Mouse (Mus musculus) spleen, postnatal 10 days (tissue): ENCODE results near the gene Arrdc5.
"Not testable (repeated sequence)": the region's sequence is repeated elsewhere in the genome, so short reads cannot be mapped to it uniquely, and the experiment has no call there.

Source experiments
- DNase-seq, 2 experiments: peaks; one replicate each; pipeline ENCODE4 v3.0.0; 2021 to 2022; ENCODE audit warnings: low spot score in 2 of 2

The Arrdc5 gene

DNA sequence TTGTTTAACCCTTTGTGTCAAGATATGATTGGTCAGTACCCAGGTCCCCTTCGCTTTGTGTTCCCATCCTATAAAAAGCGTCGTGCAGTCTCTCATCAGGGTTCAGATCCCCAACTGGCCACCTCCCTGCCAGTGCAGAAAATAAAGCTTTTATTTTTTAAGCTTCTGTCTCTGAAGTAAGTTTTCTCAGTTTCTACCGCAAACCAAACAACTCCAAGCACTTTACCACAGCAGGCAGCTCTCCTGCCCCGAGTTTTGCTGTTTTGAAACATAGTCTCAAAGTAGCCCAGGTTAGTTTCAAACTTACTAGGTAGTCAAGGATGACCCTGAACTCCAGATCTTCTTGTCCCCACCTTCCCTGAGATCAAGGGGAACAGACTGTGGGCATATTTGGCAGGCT lies 21.7 kb downstream of the Arrdc5 start:
- DNase-seq, result no peak

DNA sequence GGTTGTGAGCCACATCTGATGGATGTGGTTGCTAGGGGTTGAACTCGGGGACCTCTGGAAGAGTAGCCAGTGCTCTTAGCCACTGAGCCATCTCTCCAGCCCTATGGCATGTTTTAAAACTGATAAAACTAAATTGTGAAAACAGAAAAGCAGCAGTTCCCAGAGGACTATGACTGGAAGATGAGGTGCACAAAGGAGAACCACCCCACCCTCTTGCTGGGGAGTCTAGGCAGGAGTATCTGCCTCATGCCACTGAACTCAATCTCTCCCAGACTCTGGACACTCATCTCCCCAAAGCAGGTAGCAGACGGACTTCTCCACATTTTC lies 22.6 kb downstream of the Arrdc5 start:
- DNase-seq, result no peak

DNA sequence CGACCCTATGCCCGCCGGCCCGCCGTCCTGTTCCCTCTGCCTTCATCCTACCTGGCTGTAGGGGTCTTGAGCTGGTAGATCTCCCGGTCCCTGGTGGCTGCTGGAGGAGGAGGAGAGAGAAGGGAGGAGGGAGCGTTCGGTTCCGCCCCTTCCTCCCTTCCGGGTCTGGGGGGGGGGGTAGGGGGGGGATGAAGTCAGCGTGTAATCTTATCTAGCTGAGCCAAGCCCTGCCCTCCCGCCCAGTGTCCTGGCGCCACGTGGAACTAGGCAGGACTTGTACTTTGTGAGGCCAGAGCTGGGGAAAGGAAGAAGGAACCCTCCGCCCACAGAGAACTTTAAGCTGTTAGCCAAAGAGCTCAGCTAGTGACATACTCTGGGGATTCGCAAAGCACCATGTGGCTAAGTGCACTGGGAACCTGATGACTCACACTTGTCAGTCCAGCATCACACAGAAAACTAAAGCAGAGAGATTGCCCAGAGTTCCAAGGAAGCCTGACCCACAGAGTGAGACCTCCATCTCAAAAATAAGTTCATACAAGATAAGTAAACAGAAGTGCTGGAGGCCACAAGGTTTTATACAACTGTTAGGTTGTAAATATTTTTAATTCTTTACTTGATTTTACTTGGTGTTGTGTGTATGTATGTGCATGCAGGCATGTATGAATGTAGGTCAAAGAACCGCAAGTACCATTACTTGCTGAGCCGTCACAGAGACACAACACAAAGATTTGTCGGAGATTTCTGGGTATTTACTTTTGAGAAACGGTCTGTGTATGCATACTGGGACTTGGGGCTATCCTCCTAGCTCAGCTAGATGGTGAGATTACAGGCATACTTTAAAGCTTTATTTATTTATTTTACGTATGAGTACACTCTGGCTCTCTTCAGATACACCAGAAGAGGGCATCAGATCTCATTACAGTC lies 23.2 kb downstream of the Arrdc5 start, which contains the start of gene Ticam1:
TSS of gene Ticam1 (minus strand) at position 144 of the 924 bp plus-strand sequence.
- DNase-seq, result peak; percentile 62 to 79

DNA sequence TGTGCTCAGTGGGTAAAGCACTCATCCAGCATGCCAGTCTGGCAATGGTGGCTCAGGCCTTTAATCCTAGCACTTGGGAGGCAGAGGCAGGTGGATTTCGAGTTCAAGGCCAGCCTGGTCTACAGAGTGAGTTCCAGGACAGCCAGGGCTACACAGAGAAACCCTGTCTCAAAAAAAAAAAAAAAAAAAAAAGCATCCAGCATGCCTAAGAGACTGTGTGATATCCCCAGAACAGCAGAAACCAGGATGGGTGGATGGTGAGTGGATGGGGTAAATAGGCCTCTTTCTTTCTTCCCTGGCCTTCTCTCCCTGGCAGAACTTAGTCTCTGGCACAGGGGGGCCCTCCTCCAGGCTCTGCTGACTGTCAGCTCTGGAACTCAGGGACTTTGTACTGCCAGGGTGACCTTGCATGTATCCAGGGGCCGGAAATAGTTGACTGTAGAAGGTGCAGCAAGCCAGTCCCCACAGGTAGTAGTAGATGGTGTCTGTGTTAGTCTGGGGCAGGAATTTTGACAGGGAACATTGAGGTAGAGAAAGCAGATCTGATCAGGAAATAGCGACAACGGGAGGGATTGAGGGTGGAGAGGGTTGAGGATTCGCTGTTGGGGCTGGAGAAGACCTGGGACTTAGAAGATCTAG lies 24.1 kb downstream of the Arrdc5 start:
- no peak for DNase-seq

DNA sequence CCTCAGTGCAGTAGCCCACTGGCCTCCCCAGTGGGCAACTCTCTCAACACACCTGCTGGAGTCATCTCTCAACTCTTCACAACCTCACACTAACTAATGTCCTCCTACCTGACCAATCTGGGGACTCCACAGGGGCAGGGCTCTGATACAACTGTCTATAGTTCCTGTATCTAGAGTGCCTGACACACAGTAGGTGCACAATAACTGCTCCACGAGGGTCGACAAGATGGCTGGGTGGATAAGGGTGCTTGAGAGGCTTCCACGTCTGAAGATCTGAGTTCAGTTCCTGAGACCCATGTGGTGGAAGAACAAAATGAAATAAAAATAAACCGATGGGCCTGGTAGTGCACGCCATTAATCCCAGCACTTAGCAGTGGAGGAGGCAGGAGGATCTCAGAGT lies 26.1 kb downstream of the Arrdc5 start:
- DNase-seq, result no peak

DNA sequence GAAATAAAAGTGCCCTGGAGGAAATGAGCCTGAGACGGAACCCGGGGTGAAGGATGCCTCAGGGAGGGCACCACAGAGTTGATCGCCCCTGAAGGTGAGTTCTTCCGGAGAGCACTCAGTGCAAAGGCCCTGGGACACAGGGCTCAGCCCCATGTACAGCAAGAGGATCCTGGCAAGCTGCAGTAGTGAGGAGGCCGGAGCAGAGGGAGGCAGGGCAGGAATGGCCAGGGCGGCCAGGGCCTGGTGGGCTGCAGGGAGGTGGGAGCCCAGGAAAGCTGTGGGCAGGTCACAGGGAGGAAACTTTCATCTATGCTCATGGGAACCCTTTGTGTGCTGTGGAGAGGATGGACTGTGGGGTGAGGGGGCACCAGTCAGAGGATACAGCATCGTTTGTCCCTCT lies 26.6 kb downstream of the Arrdc5 start:
- no peak for DNase-seq

DNA sequence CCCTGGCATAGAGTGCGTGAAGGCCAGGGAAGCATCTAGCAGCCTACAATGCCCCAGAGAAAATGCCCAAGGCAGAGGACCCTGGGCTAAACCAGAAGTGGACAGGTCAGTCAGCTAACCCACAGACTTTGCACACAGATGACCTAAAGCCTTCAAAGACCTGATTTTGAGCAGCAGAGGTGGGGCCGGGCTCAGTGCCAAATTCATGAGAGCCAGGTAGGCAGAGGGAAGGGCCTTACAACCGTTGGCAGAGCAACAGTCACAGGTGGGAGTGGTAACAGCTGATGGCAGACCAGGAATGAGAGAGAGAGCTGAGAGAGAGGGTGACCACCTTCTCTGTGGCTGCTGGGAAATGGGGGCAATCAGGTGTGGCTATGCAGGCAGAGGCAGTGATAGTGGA lies 27.4 kb downstream of the Arrdc5 start:
- DNase-seq, result no peak

DNA sequence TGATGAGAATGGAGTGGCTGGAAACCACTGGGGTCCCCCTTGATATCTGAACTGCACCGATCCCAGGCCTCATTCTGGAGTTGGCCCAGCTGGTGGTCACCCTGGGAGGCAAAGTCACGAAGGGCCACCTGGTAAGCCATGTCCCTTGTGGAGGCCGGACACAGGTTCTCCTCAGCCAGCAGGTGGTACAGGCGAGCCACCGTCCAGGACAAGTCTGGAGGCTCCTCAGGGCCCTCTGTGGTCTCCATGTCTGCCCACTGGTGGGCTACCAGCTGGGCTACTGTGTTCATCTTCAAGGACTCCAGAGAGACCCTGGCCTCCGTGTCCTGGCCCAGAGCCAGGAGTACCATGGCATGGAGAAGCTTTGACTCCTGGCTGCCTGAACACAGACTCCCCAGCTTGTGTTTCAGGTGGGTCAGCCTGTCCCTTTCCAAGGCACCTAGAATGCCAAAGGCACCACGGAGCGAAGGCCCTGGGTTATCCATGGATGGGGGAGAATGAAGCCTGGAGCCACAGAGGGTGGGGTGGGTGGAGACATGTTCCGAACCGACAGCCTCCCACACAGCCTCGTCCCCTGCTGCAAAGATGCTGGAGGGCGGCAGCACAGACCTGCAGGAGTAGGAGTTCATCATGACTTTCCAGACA lies 28.4 kb downstream of the Arrdc5 start:
- DNase-seq, result no peak

DNA sequence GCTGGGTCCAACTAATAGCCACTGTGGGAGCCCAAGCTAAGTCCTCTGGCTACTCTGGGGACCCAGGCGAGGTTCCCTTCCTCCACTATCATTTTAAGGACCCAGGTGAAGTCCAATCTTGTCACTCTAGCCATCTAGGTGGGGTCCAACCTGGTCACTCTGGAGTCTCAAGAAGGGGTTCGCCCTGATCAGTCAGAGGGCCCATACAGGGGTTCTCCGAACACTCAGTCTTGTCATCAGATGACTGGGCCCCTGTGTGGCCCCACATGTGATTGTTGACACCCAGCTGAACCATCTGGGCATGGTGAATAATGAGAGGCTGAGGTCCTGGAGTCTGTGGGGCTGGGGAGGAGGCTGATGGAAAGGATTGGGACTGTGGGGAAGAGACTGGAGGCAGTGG lies 30.3 kb downstream of the Arrdc5 start:
- DNase-seq, result no peak

DNA sequence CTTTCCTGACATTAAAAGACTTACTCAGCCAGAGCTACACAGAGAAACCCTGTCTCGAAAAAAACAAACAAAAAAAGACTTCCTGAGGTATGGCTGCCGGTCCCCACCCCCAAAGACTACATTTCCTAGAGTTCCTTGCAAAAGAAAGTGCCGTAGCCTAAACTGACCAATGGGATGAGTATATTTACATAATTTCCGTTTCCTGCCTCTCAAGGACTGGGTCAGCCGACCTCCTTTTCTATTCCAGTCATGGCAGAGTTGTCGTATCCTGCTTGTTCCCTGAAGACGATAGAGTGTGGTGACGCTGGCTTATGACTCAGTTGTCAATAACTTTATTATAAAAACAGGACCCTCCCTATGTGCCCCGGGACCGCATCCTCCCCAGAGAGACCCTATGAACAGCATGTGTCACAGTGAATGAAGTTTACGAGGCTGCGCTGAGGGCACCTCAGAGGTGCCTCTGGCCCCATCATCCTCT lies 30.9 kb downstream of the Arrdc5 start:
- peak in 1 of 2 experiments; percentile 60 for DNase-seq

DNA sequence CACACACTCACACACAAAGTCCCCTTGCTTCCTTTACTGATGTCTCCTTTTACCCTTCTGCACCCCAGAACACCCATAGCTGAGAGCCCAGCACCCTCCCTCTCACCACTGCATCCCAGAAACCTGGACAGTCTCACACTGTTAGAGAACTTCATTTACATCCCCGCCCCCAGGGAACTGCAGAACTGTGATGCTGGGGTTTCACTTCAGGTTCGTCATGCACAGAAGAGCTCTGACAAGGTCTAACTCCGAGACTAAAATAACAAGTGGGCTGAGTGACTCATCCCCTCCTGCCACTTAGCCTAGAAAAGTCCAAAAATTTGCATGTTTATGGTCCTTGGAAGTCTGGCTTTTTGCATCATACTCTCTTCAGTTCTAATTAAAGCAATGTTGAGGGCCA lies 33.8 kb downstream of the Arrdc5 start:
- peak in 1 of 2 experiments; percentile 76 for DNase-seq

DNA sequence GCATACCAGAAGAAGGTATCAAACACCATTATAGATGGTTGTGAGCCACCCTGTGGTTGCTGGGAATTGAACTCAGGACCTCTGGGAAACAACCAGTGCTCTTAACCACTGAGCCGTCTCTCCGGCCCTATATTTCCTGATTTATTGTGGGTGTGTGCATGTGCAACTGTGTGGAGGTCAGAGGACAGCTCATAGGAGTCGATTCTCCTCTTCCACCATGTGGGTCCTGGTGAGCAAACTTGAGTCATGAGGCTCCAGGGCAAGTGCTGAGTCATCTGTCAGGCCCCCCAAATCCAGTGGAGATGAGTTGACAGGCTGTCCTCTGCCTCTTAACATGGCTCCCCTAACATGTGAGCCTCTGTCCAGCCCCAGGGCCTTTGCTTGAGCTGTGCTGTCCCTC lies 34.2 kb downstream of the Arrdc5 start:
- DNase-seq, result no peak

DNA sequence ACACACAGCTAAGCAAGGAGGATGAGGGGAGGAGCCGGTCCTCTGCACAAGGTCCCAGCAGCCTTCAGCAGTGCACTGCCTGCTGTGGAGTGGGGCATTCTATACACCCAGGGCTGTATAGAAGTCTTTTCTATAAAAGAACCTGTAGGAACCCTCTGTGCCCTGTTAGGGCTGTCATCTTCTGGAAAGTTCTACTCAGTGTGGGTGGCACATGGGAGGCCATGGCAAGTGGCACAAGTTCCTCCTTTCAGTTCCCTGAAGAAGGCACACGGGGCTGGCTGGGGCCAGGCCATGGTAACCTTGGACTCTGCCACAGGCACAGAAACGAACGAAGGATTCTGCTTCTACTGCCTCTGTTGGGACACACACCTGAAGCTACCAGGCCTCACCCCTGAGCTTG lies 35.1 kb downstream of the Arrdc5 start:
- DNase-seq, result peak in 1 of 2 experiments; percentile 42

DNA sequence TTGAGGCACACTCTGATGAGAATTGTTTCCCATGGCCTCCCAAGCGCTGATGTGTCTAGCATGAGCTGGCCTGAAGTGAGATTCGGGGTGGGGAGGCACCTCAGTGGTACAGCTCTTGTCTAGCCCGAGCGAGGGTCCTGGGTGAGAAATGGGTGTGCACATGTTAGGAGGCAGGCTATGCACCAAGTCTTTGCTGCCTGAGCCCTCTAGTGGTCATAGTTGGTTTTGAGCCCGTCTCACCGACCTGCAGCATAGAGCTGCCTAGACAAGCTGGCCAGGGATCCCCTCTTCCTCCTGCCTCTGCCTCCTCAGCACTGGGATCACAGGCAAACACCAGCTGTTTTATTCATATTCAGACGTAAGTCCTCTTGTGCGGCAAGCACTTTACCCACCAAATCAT lies 36.1 kb downstream of the Arrdc5 start:
- peak; percentile 64 to 86 for DNase-seq

DNA sequence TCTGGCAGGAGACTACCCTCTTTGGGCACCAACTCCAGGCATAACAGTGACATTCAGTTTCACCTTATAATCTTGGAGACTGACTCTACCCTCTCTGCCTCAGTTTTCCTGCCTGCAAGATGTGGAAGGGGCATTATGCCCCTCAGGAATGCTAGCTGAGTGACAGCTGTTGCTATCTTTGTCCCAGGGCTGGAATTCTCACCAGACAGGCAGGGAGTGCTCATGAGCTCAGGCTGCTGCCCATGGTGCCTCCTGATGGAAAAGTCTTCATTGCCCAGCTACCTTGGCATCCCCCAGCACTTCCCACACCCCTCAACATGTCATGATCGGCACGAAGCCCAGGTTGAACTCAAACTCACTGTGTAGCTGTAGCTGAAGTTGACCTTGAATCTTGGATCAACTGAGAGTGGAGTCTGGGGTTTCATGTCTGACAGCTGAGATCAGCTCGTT lies 37.4 kb downstream of the Arrdc5 start:
- no peak for DNase-seq

DNA sequence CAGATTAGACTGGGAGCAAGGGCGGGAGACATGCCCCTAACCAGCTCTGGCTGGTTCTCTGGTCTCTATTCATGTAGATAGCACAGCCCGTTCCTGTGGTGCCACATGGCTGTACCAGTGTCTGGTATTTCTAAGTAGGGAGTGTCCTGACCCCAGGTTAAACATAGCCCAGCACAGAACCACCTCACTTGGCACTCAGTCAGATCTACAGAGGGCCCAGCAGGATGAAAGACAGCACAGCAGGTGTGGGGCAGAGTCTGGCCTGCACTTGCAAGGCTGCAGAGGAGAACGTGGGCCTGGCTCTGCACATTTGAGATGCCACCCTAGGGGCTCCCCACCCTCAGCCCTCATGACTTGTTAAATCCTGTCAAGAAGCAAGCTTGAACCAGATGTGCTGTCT lies 38.9 kb downstream of the Arrdc5 start:
- no peak for DNase-seq

DNA sequence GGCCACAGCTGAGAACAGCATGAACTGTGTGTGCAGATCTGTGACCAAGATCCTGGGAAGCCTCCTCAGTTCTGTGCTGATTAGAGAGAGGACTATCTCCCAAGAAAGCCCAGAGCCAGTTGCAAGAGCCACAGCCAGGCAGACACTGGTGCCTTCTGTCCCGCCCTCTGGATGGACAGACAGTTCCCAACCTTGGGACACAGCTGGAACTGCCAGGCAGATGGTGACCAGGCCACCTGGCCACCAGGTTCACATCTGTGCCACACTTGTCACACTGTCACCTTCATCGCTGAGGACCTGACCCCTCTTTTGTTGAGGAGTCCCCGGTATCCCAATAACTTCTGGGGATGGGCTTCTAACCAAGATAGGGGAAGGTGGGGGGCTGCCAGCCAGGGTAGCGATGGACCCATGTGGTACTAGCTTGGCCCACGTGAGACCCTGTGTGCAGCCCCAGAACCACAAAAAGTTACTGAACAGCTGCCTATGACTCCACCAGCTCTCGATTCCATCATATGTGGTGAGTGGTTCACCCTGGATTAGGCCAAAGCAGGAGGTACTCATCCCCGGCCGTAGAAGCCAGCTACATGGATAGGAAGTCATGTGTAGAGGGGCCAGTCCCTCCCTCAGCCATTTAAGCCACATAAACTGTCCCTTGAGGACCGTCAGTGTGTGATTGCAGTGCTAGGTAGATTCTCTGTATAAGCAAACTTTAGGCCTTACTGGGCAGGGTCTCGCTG lies 40.6 kb downstream of the Arrdc5 start:
- no peak for DNase-seq

DNA sequence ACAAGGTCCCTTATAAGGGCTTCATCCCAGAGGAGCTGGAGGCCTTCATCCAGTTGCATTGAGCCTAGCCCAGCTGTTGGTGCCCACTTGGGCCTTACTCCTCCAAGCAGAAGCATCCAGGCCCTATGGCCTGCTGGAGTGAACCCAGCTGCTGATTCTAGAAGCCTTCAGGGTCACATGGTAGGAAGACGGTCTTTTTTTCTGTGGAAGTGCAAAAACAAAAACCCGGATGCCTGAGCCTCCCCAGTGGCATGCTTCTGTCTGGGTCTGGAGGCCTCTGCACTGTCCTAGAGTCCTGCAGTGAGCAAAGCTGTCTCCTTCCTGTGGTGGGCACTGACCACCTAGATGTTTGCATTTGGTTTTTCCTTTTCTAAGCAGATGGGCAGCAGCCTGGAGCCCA lies 41.3 kb downstream of the Arrdc5 start:
- DNase-seq, result not testable (repeated sequence)

DNA sequence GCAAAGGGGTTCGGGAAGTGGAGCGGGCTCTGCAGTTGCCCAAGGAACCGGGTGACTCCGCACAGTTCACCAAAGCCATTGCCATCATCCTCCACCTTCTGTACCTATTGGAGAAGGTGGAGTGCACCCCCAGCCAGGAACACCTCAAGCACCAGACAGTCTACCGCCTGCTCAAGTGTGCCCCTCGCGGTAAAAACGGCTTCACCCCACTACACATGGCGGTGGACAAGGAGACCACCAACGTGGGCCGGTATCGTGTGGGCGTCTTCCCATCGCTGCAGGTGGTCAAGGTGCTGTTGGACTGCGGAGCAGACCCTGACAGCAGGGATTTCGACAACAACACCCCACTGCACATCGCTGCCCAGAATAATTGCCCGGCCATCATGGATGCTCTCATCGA lies 41.8 kb downstream of the Arrdc5 start:
- not testable (repeated sequence) for DNase-seq

DNA sequence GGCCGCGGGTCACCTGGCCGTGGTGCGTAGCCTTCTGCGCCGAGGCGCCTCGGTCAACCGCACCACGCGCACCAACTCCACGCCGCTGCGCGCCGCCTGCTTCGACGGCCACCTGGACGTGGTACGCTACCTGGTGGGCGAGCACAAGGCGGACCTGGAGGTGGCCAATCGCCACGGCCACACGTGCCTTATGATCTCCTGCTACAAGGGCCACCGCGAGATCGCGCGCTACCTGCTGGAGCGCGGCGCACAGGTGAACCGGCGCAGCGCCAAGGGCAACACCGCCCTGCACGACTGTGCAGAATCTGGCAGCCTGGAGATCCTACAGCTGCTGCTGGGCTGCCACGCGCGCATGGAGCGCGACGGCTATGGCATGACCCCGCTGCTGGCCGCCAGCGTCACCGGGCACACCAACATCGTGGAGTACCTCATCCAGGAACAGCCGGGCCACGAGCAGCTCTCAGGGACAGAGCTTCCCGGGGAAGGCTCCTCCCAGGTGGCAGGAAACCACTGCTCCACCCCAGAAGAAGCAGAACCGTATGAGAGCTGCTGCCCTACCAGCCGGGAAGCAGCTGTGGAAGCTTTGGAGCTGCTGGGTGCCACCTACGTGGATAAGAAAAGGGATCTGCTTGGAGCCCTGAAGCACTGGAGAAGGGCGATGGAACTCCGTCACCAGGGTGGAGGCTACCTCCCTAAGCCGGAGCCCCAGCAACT lies 42.7 kb downstream of the Arrdc5 start:
- no peak for DNase-seq

DNA sequence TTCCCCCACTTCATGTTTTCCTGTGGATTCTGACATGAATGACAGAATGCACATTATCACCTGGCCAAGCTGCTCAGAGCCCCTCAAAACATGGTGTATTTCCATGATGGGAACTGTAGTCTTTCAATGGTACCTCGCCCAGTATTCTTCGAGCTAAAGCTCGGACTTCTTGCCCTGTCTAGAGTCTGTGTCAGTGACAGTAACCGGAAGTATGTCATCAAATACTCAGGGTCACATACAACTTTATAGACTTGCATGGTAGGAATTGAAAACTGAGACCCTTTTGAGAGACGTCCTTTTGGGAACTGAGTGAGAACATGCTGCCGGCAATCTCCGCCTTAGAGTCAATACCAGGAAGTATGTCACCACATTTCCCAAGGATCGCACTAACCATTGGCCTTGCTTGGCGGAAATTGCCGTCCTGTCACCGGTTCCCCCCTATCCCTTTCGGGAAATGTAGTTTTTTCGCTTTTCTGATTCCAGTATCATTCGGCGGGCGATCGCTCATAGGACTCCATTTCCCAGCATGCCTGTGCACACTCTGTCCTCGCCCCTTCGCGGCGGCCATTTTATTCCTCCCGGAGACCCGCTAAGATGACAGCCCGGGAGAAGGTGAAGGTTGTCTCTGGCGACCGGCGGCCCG lies 43.7 kb downstream of the Arrdc5 start, which contains the start of gene Fem1a:
TSS of gene Fem1a (plus strand) at position 572 of the 643 bp plus-strand sequence.
- peak; percentile 83 to 91 for DNase-seq
